Mouse (Mus musculus): ENCODE measurements at regions not wholly inside any gene's neighbourhood (a gene's known extent, or its start where the extent isn't known, plus 50 kb on each side); places are given as distances from the start of the nearest gene placed in this dataset.
"Not testable (repeated sequence)": the region's sequence is repeated elsewhere in the genome, so short reads cannot be mapped to it uniquely, and the experiment has no call there.

GRCm38 (mm10) chr12:69524337-69525035 is 58.3 kb downstream of the Vcpkmt start:
- TF ChIP-seq POLR2A (IDR thresholded peaks at IDR 0.05; ENCODE audit: borderline replicate concordance, extremely low read depth, insufficient read depth, insufficient read length, poor library complexity, severe bottlenecking) (no peak), CTCF (IDR thresholded peaks at IDR 0.05; ENCODE audit: borderline replicate concordance, extremely low read depth, insufficient read depth, insufficient read length) (no peak)
- no peak for DNase-seq (ENCODE audit: low read depth)

GRCm38 (mm10) chr12:69519869-69520268 is 63.0 kb downstream of the Vcpkmt start:
- TF ChIP-seq CTCF (IDR thresholded peaks at IDR 0.05; ENCODE audit: borderline replicate concordance, extremely low read depth, insufficient read depth, insufficient read length): no peak
- TF ChIP-seq POLR2A (IDR thresholded peaks at IDR 0.05; ENCODE audit: borderline replicate concordance, extremely low read depth, insufficient read depth, insufficient read length, poor library complexity, severe bottlenecking): no peak
- DNase-seq (ENCODE audit: low read depth): no peak

GRCm38 (mm10) chr12:69519028-69519427 is 63.8 kb downstream of the Vcpkmt start:
- TF ChIP-seq CTCF (IDR thresholded peaks at IDR 0.05; ENCODE audit: borderline replicate concordance, extremely low read depth, insufficient read depth, insufficient read length): no peak
- no peak for TF ChIP-seq POLR2A (IDR thresholded peaks at IDR 0.05; ENCODE audit: borderline replicate concordance, extremely low read depth, insufficient read depth, insufficient read length, poor library complexity, severe bottlenecking)
- no peak for DNase-seq (ENCODE audit: low read depth)

- no peak for DNase-seq (ENCODE audit: low read depth)
- TF ChIP-seq CTCF (IDR thresholded peaks at IDR 0.05; ENCODE audit: borderline replicate concordance, extremely low read depth, insufficient read depth, insufficient read length): no peak
- TF ChIP-seq POLR2A (IDR thresholded peaks at IDR 0.05; ENCODE audit: borderline replicate concordance, extremely low read depth, insufficient read depth, insufficient read length, poor library complexity, severe bottlenecking): no peak
These were observed 65.2 kb downstream of the Vcpkmt start for GRCm38 (mm10) chr12:69517616-69518015.

GRCm38 (mm10) chr12:69516314-69516916 is 66.4 kb downstream of the Vcpkmt start:
- no peak for DNase-seq (ENCODE audit: low read depth)
- TF ChIP-seq CTCF (IDR thresholded peaks at IDR 0.05; ENCODE audit: borderline replicate concordance, extremely low read depth, insufficient read depth, insufficient read length) (no peak), POLR2A (IDR thresholded peaks at IDR 0.05; ENCODE audit: borderline replicate concordance, extremely low read depth, insufficient read depth, insufficient read length, poor library complexity, severe bottlenecking) (no peak)

GRCm38 (mm10) chr12:69515850-69516249 is 67.0 kb downstream of the Vcpkmt start:
- no peak for DNase-seq (ENCODE audit: low read depth)
- no peak for TF ChIP-seq POLR2A (IDR thresholded peaks at IDR 0.05; ENCODE audit: borderline replicate concordance, extremely low read depth, insufficient read depth, insufficient read length, poor library complexity, severe bottlenecking)
- no peak for TF ChIP-seq CTCF (IDR thresholded peaks at IDR 0.05; ENCODE audit: borderline replicate concordance, extremely low read depth, insufficient read depth, insufficient read length)

- no peak for TF ChIP-seq POLR2A (IDR thresholded peaks at IDR 0.05; ENCODE audit: borderline replicate concordance, extremely low read depth, insufficient read depth, insufficient read length, poor library complexity, severe bottlenecking)
- TF ChIP-seq CTCF (IDR thresholded peaks at IDR 0.05; ENCODE audit: borderline replicate concordance, extremely low read depth, insufficient read depth, insufficient read length): no peak
These were observed 67.7 kb downstream of the Vcpkmt start for GRCm38 (mm10) chr12:69515117-69515516.

GRCm38 (mm10) chr12:69513166-69513565 is 69.7 kb downstream of the Vcpkmt start:
- no peak for DNase-seq (ENCODE audit: low read depth)
- no peak for TF ChIP-seq POLR2A (IDR thresholded peaks at IDR 0.05; ENCODE audit: borderline replicate concordance, extremely low read depth, insufficient read depth, insufficient read length, poor library complexity, severe bottlenecking)
- no peak for TF ChIP-seq CTCF (IDR thresholded peaks at IDR 0.05; ENCODE audit: borderline replicate concordance, extremely low read depth, insufficient read depth, insufficient read length)

More at GRCm38 (mm10) chr12:69515117-69515516, 67.7 kb downstream of the Vcpkmt start:
- DNase-seq (ENCODE audit: low read depth): peak; percentile 43

- DNase-seq (ENCODE audit: low read depth): no peak
These were observed 72.1 kb downstream of the Vcpkmt start for GRCm38 (mm10) chr12:69510736-69511135.

GRCm38 (mm10) chr12:69509180-69509579 is 73.6 kb downstream of the Vcpkmt start:
- DNase-seq (ENCODE audit: low read depth): not testable (repeated sequence)

More at GRCm38 (mm10) chr12:69510736-69511135, 72.1 kb downstream of the Vcpkmt start:
- TF ChIP-seq POLR2A (IDR thresholded peaks at IDR 0.05; ENCODE audit: borderline replicate concordance, extremely low read depth, insufficient read depth, insufficient read length, poor library complexity, severe bottlenecking) (no peak), CTCF (IDR thresholded peaks at IDR 0.05; ENCODE audit: borderline replicate concordance, extremely low read depth, insufficient read depth, insufficient read length) (no peak)

GRCm38 (mm10) chr12:69507906-69508305 is 74.9 kb downstream of the Vcpkmt start:
- TF ChIP-seq CTCF (IDR thresholded peaks at IDR 0.05; ENCODE audit: borderline replicate concordance, extremely low read depth, insufficient read depth, insufficient read length) (no peak), POLR2A (IDR thresholded peaks at IDR 0.05; ENCODE audit: borderline replicate concordance, extremely low read depth, insufficient read depth, insufficient read length, poor library complexity, severe bottlenecking) (no peak)
- DNase-seq (ENCODE audit: low read depth): no peak

GRCm38 (mm10) chr12:69507333-69507732 is 75.5 kb downstream of the Vcpkmt start:
- TF ChIP-seq CTCF (IDR thresholded peaks at IDR 0.05; ENCODE audit: borderline replicate concordance, extremely low read depth, insufficient read depth, insufficient read length) (no peak), POLR2A (IDR thresholded peaks at IDR 0.05; ENCODE audit: borderline replicate concordance, extremely low read depth, insufficient read depth, insufficient read length, poor library complexity, severe bottlenecking) (no peak)
- DNase-seq (ENCODE audit: low read depth): no peak

Data from brain, embryonic 14.5 days (tissue).